Mouse (Mus musculus): Measurements from ENCODE around the gene Atn1.

DNA sequence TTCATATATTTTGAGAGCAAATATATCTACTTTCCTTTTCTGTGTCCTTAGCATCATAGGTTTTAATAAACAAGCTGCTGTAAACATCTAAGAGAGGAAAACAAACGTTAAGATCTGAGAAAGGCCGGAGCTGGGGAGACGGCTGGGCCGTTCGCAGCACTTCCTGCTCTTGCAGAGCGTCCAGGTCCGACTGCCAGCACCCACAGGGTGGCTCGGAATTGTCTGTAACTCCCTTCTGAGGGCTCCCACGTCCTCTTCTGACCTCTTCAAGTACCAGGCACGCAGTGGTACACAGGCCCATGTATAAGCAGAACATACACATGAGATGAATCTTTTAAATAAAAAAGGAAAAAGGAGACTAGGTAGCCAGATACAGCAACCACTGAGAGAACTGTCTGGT, 31.4 kb upstream of the Atn1 start:
- TF ChIP-seq CTCF (IDR thresholded peaks at IDR 0.05; ENCODE audit: extremely low read depth, insufficient read depth, insufficient read length, insufficient replicate concordance) (no peak), POLR2A (IDR thresholded peaks at IDR 0.05; ENCODE audit: low read depth, low read length) (no peak)

Measured in spleen, adult 2 months (tissue).